Mouse (Mus musculus) kidney, adult 18-20 months (tissue): ENCODE results near the gene Col6a6.

Source experiments
- DNase-seq: peaks from one replicate; pipeline ENCODE4 v3.0.0; 2021

Col6a6 gene

DNA sequence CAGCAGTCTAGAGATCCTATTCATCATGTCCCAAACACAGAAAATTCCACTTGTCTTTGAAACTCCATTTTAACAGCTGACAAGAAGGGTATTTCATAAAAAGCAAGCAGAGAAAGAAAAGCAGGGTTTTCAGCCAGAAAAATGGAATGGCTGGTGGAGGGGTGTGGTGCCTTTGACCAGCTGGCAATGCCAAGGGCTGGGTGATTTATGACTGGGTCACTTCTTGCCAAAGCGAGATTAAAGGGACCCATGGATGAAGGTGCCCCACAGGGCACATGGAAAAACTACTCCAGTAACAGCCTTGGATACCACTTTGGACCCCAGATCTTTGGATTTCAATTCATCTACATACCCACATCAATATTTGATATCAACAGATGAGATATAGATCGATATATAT lies 93.3 kb downstream of the Col6a6 start:
- DNase-seq: no peak

DNA sequence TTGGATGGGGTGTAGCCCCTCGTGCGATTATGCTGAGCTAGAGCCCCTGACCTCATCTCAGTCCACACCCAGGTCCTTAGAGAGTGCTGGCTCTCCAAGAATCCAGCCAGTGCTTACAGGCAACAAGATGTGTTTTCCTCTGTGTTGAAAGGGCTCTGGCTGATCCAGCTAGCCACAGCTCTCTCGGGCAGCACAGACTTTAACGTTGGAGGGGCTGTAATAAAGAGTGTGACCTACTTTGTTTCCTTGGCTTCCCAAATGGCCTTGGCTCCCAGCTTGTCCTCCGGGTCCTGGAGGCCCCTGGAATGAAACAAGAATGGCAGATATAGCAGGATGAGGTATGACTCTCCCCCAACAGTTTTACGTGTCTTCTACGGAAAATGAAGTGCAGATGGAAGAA lies 96.0 kb downstream of the Col6a6 start:
- no peak for DNase-seq

DNA sequence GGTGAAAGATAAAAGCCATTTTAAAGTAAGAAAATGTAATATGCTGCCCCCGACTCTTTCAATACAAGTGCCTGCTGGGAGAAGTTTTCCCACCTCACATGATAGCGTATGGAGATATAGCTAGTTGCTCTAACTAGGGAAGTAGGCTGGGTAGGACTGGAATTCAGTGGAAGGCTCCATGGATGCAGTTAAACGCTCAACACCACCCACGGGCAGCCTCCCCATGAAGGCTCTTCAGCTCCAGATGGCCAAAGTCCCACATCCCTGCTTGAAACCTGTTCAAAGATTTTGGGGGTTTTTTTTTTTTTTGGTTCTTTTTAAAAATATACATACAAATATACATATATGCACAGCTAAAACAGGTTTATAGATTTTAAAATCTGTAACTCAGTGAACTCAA lies 107.5 kb downstream of the Col6a6 start:
- no peak for DNase-seq

GRCm38 (mm10) chr9:105719851-105720395 lies 108.0 kb downstream of the Col6a6 start:
- DNase-seq: no peak

DNA sequence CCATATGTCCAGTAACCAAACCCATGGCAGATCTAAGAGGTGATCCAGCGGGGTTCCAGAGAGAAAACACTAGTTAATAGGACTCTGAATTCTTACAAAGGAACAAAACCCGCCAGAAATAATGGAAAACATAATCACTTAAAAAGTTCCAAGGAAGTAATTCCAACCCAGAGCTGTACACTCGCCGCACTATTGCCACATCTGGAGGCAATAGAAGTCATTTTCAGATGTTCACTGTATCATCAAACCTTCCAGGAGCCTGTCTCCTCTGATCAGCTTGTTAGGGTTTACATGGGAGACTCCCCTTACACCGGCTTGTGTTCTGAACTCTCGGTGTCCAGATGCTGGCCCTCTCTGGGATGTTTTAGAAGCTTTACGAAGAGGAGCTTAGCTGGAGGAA lies 108.6 kb downstream of the Col6a6 start:
- DNase-seq: no peak

- DNase-seq: no peak
These were observed 115.9 kb downstream of the Col6a6 start for GRCm38 (mm10) chr9:105712049-105712448.

DNA sequence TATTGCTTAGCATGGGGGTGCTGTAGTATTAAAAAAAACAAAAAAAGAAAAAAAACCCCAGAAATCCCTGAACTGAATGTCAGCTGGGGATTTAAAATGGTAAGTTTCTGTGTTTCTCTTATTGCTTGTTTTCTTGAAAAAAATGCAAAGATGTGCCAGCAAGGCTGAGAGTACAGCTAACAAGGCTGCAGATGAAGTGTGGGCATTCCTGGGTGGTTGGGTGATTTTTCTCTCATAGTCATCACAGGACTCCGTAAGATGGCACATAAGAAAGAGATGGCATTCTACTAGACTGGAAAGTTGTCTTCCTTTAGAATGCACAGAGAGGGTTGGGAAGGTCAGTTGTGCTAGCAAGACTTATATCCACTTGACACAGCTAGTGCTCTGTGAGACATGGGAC lies 122.9 kb downstream of the Col6a6 start:
- no peak for DNase-seq

DNA sequence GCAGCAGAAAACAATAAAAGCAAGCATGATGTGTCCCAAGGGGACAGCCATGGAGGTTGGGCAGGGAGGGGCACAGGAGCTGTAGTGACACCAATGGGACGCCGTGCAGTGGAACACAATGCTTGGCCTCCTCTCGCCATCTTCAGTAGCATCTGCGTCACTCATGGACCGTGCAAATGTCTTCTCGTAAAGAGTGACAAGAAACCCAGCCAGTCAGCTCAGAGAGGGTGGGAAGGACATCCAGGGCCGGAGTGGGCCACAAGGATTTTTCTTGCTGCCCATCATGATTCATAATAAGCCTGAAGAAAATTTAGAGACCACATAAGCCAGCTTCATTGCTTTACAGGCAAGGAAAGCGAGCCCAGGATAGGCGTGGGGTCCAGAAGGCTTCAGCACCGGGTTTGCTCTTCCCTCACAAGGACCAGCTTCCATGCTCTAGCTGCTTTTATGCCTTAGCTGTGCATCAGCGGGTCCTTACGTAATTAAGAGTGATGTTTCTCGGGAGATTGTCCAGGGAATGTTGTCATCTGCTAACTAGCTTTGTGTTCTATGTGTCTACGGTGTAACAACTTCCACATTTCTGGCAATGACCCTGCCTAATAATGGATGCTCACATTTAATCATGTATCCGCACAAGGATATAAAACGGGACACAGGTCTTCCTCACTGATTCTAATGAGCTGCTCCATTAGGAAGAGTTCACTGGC lies 123.6 kb downstream of the Col6a6 start:
- no peak for DNase-seq

- no peak for DNase-seq
These were observed 126.0 kb downstream of the Col6a6 start for GRCm38 (mm10) chr9:105701966-105702365.

DNA sequence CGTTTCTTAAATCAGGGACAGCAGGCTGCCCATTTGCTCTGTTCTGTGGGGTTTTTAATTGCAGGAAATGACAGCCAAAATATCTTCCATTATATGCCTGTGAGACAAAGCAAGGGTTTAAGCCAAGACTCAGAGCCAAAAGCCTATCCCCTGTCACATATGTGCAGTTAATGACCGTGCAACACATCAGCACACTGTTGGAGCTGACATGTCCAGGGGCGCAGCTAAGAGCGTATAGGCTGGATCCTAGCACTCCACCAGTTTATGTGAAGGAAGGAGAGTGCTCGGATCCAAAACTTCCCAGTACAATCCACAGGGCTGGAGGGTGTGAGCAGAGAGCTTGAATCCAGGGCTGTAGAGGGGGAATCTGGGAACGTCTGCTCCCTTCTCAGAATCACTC lies 127.3 kb downstream of the Col6a6 start:
- no peak for DNase-seq

GRCm38 (mm10) chr9:105697764-105698396 lies 130.1 kb downstream of the Col6a6 start:
- no peak for DNase-seq

DNA sequence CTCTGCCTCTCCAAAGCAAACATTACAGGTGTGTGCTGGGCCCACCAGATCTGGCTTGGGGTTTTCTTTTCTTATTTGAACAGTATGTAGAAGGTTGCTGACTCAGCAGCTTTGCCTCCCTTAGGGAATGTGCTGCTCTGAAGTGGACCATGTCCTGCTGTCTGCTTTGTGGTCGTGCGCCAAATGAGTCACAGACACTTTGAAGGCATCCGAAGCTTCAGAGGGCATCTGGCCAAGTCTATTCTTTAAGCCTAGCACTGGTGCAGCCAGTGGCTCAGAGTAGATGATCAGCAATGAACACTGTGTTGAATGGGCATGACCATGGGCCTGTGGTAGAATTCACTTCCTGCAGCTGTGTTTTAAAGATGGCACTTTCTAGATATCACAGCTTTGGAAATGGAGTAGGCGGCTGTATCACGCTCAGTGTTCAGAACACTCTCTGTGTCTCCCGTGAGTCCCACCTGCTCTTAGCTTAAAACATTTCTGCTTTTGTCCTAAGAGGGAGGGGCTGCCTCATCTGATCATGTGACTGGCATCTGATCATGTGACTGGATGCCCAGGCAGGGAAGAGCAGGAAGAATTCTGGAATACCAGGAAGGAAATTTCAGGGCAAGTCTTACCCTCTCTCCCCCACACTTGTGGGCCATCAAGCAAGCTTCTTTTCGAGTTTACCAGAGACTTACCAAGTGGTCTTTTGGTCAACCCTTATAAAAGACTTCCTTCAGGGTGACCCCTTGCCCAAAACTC lies 131.0 kb downstream of the Col6a6 start:
- DNase-seq: no peak

- peak; percentile 82 for DNase-seq
These were observed 134.1 kb downstream of the Col6a6 start for GRCm38 (mm10) chr9:105693854-105694253.

DNA sequence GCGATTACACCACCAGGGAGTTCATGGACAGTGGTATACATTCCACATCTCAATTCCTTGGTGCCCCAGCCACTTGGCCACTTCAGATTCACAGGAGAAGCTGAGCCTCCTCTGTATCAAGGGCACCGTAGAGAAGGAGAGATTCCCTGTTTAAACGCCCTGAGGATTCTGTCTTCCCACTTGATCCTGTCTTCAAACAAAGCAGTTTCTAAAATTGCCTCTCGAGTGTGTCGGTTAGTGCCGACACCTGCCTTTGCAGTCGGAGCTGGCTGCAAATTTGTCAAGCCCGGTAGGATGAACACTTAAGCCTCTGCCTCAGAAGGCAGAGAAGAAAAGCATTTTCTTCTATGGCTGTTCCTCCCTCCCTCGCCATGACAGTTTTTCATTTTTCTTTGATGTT lies 134.9 kb downstream of the Col6a6 start:
- no peak for DNase-seq

DNA sequence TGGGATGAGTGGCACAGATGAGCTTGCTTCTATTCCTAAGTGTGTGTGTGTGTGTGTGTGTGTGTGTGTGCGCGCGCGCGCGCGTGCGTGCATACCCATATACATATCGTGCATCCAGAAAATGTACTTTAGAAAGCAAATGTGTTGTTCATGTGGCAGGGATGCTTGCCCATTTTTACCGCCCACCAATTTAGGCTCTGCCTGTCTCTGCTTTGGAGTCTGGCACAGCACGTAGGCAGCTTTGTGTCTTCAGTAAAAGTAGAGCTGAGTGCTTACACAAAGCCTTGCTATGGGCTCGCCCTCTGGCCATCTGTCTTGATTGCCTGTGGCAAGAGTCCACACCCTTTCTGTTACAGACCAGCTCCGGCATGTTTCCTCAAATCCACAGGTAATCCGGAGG lies 135.5 kb downstream of the Col6a6 start:
- DNase-seq: no peak

GRCm38 (mm10) chr9:105689485-105689884 lies 138.5 kb downstream of the Col6a6 start:
- DNase-seq: no peak

DNA sequence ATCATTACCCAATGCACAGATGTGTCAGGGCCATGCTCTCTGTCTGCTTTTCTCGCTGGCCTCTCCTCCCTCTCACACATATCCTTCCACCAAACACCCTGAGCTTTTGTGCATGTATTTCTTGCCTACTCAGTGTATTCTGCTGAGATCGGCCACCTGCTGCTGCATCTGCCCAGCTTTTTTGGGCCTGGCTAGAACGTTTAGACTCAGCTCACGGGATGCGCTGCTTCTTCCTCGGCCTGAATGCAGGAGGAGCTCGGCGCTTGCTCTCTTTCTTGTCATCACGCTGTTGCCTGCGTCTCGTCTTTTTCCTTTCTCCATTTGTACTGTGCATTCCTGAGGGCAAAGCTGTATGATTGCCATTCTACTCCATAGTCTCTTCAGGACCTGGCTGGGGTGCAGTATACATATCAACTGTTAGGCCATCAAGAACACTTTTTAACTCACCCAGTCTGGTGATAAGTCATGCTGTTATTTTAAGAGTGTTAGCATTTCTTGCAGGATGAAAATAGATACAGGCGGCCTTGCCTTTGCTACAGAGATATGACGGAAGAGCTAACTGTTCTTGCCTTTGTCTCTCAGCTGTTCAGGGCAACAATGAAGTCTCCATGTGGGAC lies 143.3 kb downstream of the Col6a6 start:
- no peak for DNase-seq

- no peak for DNase-seq
These were observed 146.6 kb downstream of the Col6a6 start for GRCm38 (mm10) chr9:105681386-105681785.

- no peak for DNase-seq
These were observed 152.0 kb downstream of the Col6a6 start for GRCm38 (mm10) chr9:105675941-105676340.

DNA sequence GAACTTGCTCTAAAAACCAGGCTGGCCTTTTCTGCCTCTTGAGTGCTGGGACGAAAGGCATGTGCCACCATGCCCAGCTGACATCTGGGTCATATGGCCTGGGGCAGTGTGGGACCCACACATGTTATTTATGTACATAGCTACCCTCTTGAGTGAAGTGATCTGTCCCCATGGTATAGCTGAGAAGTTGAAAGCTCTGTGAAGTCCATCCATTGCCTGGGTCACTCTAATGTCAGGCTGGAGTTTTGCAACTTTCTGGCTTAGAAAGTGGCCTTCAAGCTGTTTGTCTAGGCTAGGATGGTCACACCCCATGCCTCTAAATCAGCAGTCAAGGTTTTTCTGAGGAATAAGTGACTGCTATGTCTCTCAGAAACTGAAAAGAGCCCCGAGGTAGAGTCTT lies 155.9 kb downstream of the Col6a6 start:
- no peak for DNase-seq

DNA sequence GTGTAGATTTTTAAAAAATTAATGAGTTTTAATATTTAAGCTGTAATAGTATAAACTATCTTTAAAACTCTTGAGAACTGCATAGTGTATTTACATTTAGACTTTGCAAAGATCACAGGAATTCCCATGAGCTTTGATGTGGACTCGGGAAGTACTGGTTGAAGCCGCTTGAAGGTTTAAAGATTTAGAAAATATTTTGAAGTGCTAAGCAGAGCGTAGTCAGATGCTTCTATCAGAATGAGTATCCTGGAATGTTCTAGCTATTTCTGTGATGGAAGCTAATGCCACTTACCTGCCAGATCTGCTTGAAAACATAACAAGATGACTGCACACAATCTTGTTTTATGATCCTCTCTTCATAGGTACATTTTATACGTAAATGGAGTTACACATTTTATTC lies 157.0 kb downstream of the Col6a6 start:
- DNase-seq: no peak

GRCm38 (mm10) chr9:105665269-105665668 lies 162.7 kb downstream of the Col6a6 start:
- DNase-seq: no peak

DNA sequence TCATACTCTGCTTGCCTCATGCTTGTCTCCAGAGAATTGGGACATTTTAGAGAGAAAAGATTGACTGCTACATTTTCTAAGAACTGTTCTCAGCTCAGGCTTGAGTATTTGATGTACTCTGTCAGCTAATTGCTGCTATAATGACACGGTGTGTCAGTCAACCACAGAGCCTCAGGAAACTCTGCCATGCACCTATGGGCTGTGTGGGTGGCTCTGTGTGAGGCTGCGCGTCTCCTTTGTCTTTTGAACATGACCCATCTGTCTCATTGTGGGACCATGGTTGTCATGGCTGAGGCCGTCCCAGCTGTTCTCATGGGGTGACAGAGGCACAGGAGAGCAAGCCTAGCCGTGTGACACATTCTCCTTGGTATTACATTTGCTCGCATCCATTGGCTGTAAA lies 168.1 kb downstream of the Col6a6 start:
- no peak for DNase-seq
